Mouse (Mus musculus): ENCODE measurements at regions not wholly inside any gene's neighbourhood (a gene's known extent, or its start where the extent isn't known, plus 50 kb on each side); places are given as distances from the start of the nearest gene placed in this dataset.
"Not testable (repeated sequence)": the region's sequence is repeated elsewhere in the genome, so short reads cannot be mapped to it uniquely, and the experiment has no call there.

DNA sequence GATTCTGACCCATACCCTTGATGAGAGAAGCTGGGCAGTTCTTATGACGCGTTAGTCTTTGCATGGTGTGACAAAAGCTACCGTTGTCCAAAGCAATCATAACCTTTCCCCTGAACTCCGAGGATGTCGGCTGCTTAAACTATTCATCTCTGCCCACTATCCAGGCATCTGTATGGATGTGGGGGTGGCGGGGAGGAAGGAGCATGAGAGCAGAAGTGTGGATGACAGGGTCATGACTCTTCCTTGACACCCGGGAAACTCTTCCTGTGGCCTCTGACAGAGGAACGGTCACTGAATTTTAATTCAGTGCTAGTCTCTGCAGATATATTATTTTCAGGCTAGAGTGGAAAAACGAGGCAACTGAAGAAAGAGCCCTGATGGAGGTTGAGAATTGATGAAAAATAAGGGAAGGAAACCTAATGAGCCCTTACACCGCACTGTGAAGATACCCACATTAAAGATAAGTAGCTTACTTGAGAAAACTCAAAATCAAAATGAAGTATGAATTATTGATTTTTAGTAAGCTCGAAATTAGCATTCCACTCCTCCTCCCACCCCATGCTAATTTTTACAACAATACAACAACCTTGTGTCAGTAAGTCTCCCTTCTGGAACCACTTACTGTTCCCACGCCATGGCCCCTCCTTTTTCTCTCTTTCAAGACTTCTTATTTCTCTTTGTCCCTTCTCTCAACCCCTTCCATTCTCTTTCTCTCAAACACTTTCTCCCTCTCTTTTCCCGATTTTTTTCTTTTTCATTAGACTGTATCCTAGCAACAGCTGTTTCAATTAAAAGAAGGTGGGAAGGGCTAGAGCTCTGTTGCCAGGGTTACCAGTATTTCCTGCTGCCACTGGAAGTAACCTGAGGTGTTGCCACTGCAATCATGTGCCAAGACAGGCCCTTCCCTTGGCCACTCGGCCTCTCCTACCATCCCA lies 206.0 kb upstream of the Gap43 start:
- H3K4me2 ChIP-seq (ENCODE audit: low read depth, low read length, poor library complexity, severe bottlenecking) = peak overlapping the region; percentile 24
- no peaks in the 10 kb centered on the region for H3K36me3 ChIP-seq (ENCODE audit: insufficient read depth, low read length)
- peaks cover 2% of the 10 kb centered on the region; the same call in 1 of the 2 replicates for H3K4me1 ChIP-seq (ENCODE audit: insufficient read depth, low read length)
- H3K9ac ChIP-seq (replicated peaks; ENCODE audit: low read length, poor library complexity, severe bottlenecking) = no peak overlapping the region
- H3K27me3 ChIP-seq (ENCODE audit: insufficient read depth, low read length) = no peaks in the 10 kb centered on the region
- ATAC-seq (ENCODE audit: low FRiP score) (peak; percentile 90), DNase-seq (ENCODE audit: low spot score) (peak; percentile 77)
- H3K9me3 ChIP-seq (ENCODE audit: low read length) = no peaks in the 10 kb centered on the region
- no peak for TF ChIP-seq CTCF (IDR thresholded peaks at IDR 0.05)
- H3K27ac ChIP-seq (ENCODE audit: low read depth, low read length) = peak overlapping the region; percentile 69
- H3K4me3 ChIP-seq (ENCODE audit: low read depth, low read length) = no peak overlapping the region
- 32% methylated on average over 14 of the region's 14 CpGs for WGBS

DNA sequence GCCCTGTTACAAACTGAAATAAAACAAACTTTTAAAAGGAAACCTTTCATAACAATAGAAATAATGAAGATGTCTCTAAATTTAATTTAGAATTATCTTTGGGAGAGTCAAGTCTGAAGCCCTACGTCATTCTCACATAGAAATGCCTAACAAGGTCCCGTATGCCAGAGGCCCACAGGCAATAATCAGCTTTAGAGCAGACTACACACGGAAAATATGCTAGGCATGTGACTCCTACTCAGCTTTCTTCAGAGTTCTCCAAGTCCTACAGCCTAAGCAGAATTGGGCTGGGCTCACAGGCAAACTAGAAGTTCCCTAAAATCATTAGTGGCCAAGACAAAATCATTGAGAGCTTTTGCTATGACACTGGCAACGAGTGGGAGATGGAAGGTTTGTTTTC lies 176.9 kb upstream of the Gap43 start:
- Histone ChIP-seq H3K36me3 (ENCODE audit: insufficient read depth, low read length) (no peaks in the 10 kb centered on the region), H3K4me1 (ENCODE audit: insufficient read depth, low read length) (no peaks in the 10 kb centered on the region), H3K9ac (replicated peaks; ENCODE audit: low read length, poor library complexity, severe bottlenecking) (no peak overlapping the region), H3K27ac (ENCODE audit: low read depth, low read length) (no peak overlapping the region), H3K4me3 (ENCODE audit: low read depth, low read length) (no peak overlapping the region), H3K9me3 (ENCODE audit: low read length) (no peaks in the 10 kb centered on the region), H3K4me2 (ENCODE audit: low read depth, low read length, poor library complexity, severe bottlenecking) (no peak overlapping the region), H3K27me3 (ENCODE audit: insufficient read depth, low read length) (no peaks in the 10 kb centered on the region)
- WGBS = 71% methylated on average over 4 of the region's 4 CpGs
- TF ChIP-seq CTCF (IDR thresholded peaks at IDR 0.05) = no peak
- no peak for DNase-seq (ENCODE audit: low spot score)
- no peak for ATAC-seq (ENCODE audit: low FRiP score)

DNA sequence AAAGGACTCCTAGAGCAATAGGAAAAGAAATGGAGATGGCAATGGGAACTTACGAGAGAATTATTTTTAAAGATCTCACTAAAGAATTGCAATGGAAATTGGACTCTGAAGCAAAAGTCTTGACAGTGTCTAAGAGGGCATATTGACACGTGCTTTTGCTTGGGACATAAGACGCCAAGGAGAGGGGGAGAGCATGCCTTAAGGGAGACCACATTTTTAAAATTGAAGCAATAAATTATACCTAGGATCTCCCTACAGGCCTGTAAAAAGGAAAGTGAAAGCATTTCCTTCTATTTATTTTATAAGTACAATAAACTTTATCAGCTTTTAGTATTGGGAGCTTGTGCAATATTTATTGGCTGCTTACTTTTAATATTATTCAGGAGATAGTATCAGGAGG lies 175.5 kb upstream of the Gap43 start:
- H3K4me2 ChIP-seq (ENCODE audit: low read depth, low read length, poor library complexity, severe bottlenecking) = no peak overlapping the region
- no peak overlapping the region for H3K9ac ChIP-seq (replicated peaks; ENCODE audit: low read length, poor library complexity, severe bottlenecking)
- no peaks in the 10 kb centered on the region for H3K4me1 ChIP-seq (ENCODE audit: insufficient read depth, low read length)
- H3K36me3 ChIP-seq (ENCODE audit: insufficient read depth, low read length) = no peaks in the 10 kb centered on the region
- H3K27me3 ChIP-seq (ENCODE audit: insufficient read depth, low read length) = no peaks in the 10 kb centered on the region
- DNase-seq (ENCODE audit: low spot score) (no peak), ATAC-seq (ENCODE audit: low FRiP score) (no peak)
- no peaks in the 10 kb centered on the region for H3K9me3 ChIP-seq (ENCODE audit: low read length)
- 74% methylated on average over 3 of the region's 3 CpGs for WGBS
- TF ChIP-seq CTCF (IDR thresholded peaks at IDR 0.05) = no peak
- no peak overlapping the region for H3K27ac ChIP-seq (ENCODE audit: low read depth, low read length)
- no peak overlapping the region for H3K4me3 ChIP-seq (ENCODE audit: low read depth, low read length)

DNA sequence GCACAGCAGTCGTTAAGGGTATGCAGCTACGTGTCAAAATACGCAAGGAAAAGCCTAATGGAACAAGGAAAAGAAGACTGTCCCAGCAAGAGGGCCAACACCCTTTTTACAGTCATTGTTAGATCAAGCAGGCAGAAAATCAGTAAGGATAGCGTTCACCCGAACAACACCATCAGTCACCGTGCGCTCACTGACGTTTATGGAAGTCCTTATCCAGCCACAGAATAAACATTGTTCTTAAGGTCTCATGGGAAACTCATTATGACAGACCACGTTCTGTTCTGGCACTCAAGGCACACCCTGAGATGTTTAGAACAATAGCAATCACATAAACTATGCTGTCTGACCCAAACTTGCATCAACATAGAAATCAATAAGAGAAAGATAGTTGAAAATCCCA lies 164.7 kb upstream of the Gap43 start:
- Histone ChIP-seq H3K4me1 (ENCODE audit: insufficient read depth, low read length) (no peaks in the 10 kb centered on the region), H3K36me3 (ENCODE audit: insufficient read depth, low read length) (no peaks in the 10 kb centered on the region), H3K9ac (replicated peaks; ENCODE audit: low read length, poor library complexity, severe bottlenecking) (no peak overlapping the region), H3K27me3 (ENCODE audit: insufficient read depth, low read length) (no peaks in the 10 kb centered on the region), H3K4me3 (ENCODE audit: low read depth, low read length) (no peak overlapping the region), H3K4me2 (ENCODE audit: low read depth, low read length, poor library complexity, severe bottlenecking) (no peak overlapping the region), H3K9me3 (ENCODE audit: low read length) (no peaks in the 10 kb centered on the region), H3K27ac (ENCODE audit: low read depth, low read length) (no peak overlapping the region)
- no peak for DNase-seq (ENCODE audit: low spot score)
- no peak for TF ChIP-seq CTCF (IDR thresholded peaks at IDR 0.05)
- 67% methylated on average over 9 of the region's 9 CpGs for WGBS
- no peak for ATAC-seq (ENCODE audit: low FRiP score)

DNA sequence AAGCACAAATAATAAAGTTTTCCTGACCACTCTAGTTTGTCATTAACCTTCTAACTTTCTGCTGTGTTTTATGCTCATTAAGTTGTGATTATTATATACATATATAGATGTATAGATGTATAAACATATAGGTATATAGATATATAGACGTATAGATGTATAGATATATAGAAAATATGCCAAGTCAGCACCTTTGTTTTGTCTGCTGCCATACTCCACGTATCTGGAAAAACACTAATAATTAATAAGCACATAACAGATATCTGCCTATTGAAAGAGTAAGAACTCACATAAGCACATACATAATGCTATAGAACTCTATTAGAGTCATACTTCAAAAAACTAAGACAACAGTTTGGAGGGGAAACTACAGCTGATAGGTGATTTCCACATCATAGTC lies 161.3 kb upstream of the Gap43 start:
- H3K27ac ChIP-seq (ENCODE audit: low read depth, low read length) = no peak overlapping the region
- H3K9me3 ChIP-seq (ENCODE audit: low read length) = no peaks in the 10 kb centered on the region
- no peak overlapping the region for H3K4me3 ChIP-seq (ENCODE audit: low read depth, low read length)
- ATAC-seq (ENCODE audit: low FRiP score) (no peak), DNase-seq (ENCODE audit: low spot score) (no peak)
- WGBS = 86% methylated on average over 2 of the region's 2 CpGs
- TF ChIP-seq CTCF (IDR thresholded peaks at IDR 0.05) = no peak
- H3K4me1 ChIP-seq (ENCODE audit: insufficient read depth, low read length) = no peaks in the 10 kb centered on the region
- H3K27me3 ChIP-seq (ENCODE audit: insufficient read depth, low read length) = no peaks in the 10 kb centered on the region
- H3K9ac ChIP-seq (replicated peaks; ENCODE audit: low read length, poor library complexity, severe bottlenecking) = no peak overlapping the region
- no peaks in the 10 kb centered on the region for H3K36me3 ChIP-seq (ENCODE audit: insufficient read depth, low read length)
- no peak overlapping the region for H3K4me2 ChIP-seq (ENCODE audit: low read depth, low read length, poor library complexity, severe bottlenecking)

DNA sequence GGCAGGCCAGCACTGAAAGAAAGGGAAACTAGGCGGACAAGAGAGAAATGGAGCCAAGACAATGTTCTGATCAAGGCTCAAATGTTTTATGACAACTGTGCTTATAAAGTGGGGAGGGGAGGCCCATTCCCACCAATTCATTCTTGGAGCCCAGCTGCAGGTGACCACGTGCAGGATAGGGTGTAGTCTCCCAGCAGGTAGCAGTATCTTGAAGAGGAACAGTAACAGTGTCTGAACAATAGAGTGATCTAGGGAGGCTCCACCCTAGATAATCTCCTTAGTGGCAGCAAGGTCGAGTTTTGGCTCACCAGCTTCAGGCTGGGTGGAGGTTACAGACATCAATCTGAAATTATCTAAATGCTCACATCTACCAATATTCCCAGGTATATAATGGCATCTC lies 160.7 kb upstream of the Gap43 start:
- H3K4me3 ChIP-seq (ENCODE audit: low read depth, low read length); H3K27ac ChIP-seq (ENCODE audit: low read depth, low read length); H3K9ac ChIP-seq (replicated peaks; ENCODE audit: low read length, poor library complexity, severe bottlenecking); H3K4me1 ChIP-seq (ENCODE audit: insufficient read depth, low read length); H3K9me3 ChIP-seq (ENCODE audit: low read length); DNase-seq (ENCODE audit: low spot score); H3K36me3 ChIP-seq (ENCODE audit: insufficient read depth, low read length); ATAC-seq (ENCODE audit: low FRiP score); H3K27me3 ChIP-seq (ENCODE audit: insufficient read depth, low read length); H3K4me2 ChIP-seq (ENCODE audit: low read depth, low read length, poor library complexity, severe bottlenecking): not testable (repeated sequence)
- WGBS = 37% methylated on average over 3 of the region's 3 CpGs

Data from midbrain, postnatal 0 days (tissue).